Mouse (Mus musculus): ENCODE results near the gene Clpb.

The Clpb gene

DNA sequence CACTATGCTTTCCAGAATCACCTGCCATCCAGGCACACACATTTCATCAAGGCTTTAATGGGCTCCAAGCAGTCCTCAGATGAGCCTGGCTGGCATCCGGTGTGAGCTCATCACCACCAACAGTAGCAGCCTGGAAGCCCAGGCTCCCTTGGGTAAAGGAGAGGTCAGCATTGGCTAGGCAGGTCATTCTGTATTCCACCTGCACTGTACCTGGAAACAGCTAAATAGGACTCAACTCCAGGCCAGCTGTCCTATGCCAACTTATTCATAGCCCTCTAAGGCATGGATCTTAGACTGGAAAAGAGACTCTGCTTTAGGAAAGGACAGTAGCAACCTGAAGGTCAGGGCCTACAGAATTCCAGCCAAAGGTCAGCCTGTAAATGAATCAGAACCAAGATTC, 68.7 kb downstream of the Clpb start:
- DNase-seq = no peak

DNA sequence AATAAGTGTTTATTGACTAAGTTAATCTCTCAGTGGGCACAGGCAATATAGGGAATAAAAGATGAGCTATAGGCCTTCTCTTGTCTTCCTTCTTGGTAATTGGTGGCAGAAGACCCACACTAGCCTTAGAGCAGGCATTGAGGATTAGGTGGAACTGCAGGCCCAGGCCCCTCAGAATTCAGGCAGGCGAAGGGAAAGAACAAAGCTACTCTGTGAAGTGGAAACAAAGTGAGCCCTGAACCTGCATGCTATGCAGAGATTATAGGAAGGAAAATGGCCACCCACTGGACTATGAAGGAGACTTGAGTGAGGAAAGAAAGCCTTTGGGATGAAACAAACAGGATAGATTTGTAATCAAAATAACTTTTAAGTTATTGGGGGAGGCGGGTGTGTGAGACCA, 69.6 kb downstream of the Clpb start:
- DNase-seq = no peak

DNA sequence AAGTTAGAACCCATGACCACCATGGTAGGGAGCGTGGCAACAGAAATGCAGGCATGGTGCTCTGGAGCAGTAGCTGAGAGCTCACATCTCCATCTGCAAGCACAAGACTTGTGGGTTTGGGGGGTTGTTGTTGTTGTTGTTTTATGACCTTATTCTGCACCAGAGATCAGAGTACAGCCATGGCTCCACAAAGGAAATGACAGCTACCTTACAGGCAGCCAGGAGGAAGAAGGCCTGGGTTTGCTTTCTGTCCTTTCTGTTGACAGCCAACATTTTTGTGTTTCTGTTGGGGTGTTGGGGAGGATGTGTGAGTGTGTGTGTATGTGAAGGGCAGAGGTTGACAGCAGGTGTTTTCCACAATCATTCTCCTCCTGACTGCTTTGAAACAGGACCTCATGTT, 71.9 kb downstream of the Clpb start:
- DNase-seq = peak; percentile 21 to 39

DNA sequence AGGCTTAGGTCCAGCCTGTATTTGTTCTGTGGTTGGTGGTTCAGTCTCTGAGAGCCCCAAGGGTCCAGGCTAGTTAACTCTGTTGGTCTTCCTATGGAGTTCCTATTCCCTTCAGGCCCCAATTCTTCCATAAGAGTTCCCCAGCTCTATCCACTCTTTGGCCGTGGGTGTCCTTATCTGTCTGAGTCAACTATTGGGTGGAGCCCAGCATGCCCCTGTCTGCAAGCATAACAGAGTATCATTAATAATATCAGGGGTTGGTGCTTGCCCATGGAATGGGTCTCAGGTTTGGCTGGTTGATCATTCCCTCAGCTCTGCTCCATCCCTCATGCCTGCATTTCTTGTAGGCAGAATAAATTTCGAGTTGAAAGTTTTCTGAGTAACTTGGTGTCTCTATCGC, 74.3 kb downstream of the Clpb start:
- no peak for DNase-seq

DNA sequence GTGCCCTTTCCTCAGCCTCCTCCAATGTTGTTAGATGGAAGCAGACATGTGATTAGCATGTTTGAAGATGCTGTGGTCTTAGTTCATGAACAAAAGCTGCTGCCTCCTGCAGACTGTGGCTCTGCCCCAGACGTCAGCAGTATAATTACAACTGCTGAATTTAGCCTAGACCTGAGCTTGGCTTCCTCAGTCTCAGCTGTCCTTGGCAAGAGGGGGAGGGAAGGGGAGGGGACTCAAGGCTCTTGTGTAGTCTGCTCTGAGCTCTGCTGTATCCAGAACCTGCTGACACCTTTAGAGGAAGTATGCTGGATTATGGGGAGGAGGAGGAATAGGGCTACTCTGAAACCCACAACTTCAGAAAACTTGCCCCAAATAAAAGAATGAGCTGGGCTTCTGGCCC, 76.2 kb downstream of the Clpb start:
- no peak for DNase-seq

DNA sequence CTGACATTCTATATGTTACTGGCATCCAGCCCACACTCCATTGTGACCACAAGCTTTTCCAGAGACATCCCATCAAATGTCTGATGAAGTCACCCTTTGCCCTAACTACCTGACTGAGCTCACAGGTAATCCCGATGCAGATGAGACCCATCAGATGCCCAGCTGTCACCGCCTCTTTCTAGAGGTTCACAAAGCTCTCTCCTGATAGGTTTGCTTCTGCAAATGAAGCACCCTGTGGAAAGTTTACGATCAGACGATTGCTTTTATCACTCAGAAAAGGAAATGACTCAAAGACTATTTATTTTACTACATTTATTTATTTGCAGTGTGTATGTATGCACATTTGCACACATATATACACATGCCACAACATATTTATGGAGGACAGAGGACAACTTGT, 80.1 kb downstream of the Clpb start:
- no peak for DNase-seq

DNA sequence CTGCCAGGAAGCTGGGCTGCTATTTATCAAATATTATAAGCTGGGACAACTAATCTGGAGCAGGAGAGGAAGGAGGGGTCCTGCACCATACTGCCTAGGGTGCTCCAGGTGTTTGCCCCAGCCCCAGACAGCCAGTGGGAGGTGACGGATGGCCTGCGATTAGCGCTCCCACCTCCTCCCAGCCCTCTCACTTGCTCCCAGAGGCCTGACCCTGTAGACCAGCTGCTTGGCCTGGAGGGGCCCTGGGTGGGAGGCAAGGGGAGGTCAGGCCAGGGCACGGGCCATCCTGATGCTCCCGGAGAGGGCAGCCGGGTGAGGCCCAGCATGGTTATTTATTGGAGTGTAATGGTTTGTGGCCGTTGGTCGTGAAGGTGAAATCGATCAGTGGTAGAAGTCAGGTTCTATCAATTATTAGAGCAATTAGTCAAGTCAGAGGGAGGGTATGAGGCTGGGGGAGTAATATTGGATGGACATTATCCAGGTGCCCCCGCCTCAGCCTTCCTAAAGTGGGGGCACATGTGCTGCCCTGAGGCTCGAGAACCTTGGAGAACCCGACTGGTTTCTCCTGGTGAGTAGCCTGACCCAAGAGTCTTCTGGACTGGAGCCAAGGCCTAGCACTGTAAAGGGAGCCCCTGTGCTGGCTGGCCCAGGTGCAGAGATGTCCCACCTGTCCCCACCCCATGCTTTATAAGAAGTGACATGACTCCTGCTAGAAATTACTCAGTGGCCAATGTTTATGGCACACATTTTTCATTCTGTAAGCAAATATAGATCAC, 83.3 kb downstream of the Clpb start:
- no peak for DNase-seq

DNA sequence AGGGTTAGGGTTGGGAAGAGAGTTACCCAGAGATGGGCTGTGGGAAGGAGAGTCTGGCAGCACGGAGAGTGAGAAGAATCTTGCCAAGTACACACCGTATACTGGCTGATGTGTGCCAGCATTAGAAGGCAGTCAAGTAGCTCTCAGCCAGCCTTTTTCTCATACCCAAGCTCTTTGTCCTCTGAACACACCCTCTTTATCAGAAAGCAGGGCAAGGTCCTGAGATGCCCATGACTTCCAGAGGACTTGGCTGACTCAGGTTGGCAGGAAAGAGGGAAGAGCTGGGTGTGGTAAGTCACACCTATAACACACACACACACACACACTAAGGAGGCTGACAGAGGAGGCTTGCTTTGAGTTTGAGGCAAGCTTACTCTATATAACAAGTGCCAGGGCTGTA, 86.8 kb downstream of the Clpb start:
- no peak for DNase-seq

DNA sequence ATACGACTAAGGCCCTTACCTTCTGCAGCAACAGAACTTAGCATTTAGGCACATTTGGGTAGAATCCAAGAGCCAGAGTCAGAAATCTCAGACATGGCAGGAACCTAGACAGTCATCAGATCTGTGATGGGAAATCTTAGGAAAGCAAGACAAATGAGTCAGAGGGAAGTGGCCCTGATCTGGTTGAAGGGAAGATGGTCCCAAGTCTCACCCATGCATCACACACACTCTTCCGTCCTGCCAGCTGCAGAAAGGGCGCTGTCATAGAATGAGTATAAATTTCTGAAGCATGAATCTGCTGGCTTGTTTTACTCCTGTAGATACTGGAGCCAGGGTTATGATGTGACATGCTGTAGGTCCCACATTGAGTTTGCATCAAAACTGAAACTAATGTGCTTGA, 88.9 kb downstream of the Clpb start:
- DNase-seq = no peak

DNA sequence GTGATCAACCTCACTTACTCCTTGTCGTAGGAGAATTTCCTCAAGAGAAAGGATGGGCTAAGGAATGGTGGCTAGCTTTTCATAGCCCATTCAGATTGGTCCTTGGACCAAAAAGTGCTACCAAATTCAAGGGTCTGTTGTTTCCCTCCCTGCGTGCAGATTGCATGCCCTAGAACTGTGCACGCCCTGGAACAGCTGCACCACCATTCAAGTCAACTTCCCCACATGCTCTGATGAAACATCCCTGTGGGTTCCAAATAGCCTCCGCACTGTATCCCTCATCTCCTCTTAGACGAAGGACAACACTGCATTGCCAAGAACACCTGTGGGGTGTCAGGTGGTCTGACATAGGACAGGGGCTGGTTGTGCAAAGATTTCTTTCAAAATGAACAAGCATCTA, 90.1 kb downstream of the Clpb start:
- DNase-seq = no peak

DNA sequence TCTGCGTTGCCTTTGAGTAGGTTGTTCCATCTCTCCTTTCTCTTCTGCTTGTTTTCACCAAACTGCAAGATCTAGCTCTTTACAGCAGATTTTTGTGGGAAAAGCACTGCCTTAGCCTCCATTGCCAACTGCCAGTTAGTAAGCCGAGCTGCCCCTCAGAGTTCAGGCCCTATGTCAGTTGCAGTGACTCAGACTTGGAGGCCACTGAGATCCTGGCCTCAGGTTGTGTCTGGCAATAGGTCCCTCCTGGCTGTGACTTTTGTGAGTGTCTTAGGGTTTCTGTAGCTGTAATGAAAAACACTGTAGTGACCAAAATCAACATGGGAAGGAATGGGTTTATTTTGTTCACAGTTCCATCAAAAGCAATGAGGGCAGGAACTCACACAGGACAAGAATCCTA, 91.0 kb downstream of the Clpb start:
- DNase-seq = no peak

DNA sequence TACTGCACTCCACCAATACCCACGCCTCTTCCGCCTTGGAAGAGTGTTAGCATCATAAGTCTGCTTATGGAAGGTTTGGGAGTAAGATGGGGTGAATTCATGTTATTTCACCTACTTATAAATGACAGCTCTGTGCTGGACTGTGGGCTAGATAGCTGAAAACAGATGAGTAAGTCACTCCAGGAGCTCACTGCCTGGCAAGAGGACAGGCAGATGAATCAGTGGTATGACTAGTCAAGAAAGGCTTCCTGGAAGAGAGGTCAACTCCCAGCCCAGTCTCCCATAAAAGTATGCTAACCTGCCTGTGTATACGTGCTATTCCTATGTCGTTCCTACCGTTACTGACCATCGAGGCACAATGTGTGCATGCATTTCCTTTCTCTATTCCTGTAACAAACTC, 91.9 kb downstream of the Clpb start:
- DNase-seq = no peak

DNA sequence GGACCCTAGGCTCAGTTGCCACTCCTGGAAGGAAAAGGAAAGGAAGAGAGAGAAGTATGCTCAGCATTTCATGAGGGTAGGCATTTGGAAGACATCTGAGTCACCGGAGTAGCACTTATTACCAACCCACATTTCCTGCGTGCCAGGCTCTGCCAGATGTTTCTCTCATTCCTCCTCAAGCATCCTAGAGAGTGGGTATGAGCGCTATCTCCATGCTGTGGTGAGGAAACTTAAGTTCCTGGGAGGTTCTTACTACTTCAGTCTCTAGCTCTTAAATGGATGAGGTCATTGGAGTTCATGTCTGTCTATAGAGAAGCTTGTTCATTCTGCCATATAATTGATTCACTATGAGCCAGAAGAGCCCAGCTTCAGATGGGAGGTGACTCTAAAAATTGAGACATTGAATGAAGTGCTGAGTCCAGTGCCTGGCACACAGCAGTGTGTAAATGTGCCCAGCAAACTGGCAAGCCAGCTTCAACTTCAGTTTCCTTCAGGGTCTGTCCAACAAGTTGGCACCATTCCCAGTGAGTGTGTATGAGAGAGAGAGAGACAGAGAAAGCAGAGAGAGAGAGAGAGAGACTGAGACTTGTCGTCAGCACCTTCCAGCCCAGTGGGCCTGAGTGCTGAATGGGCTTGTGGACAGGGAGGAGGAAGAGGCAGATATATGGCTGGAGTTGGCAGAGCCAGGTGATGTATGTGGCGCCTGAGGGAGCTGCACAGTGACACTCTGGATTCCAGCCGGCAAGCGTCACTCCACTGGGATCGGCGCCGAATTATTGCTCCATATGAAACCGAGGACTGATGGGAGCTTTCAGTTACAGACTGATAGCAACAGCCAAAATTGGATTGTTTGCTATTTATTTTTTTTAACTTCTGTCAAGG, 98.7 kb downstream of the Clpb start:
- no peak for DNase-seq

DNA sequence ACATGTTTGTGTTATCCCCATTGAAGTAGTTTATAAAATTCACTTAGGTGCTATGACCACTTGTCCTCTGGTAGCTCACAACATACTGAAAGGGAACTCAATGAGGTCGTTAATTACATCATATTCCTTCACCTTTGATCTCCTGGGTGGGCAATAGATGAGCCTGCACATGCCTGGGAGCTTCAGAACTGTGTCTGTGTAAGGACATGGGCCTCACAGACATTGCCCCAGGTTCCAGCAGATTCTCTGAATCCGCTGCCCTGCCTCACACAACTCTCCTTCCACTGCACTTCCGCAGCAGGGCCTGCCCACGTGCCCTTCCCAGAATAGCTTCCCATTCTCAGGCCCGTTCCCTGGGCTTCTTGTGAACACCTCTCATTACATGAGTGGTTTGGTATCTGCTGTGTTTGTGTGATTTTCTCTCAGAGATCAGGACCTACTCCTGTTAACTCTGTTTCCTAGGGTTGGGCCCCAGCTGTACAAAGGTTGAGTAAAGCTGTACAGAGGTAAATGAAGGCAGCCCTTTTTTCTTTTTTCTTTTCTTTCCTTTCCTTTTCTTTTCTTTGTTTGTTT, 104.0 kb downstream of the Clpb start:
- DNase-seq = no peak

DNA sequence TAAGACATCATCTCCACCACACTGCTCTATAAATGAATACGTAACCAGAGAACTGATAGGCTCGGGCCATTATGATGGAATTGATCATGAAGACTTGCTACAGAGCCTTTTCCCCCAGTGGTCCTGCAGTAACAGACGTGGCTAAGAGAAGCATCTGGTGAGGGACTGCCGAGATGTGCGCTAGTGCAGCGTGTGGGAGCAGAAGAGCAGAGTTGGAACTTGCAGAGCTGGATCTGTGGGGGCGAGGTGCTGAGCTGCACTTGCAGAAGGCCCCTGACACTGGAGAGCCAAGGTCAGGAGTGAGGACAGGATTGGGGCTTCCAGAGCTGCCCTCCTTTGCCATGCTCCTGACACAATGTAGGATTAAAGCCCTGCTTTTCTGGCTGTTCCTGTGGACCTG, 106.6 kb downstream of the Clpb start:
- no peak for DNase-seq

DNA sequence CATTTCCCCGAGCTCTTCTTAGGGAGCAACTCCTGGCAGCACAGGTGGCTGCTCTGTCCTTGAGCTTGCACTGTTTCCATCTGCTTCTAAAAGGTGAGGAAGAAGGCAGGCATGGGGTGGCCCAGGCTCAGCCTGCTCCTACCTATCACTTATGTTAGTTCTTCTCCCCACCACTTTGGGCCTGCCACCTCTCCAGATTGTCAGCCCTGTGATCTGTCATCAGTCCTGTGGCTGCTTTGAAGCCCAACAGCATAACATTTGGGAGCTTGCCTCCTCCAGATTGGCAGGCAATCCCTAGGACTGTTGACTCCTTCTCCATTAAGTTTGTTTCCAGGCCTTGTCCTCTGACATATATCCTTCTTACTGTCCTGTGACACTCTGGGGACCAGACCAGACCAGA, 108.2 kb downstream of the Clpb start:
- DNase-seq = no peak

DNA sequence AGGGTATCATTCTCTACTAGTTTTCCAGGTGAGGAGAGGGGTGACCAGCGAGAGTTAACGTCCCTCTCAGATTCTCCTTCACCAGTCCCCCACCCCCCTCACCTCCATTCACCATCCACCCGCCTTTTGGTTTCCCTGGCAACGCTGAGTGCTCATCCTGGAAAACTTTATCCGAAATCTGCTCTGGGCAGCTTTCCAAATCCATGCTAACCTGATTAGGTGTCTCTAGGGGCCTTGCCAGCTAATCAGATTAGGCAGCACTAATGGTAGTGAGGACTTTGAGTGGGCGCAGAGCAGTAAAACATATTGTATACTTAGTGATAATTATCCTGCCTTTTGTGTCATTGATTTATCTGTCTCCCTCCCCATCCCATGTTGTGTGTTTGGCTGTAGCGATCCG, 109.3 kb downstream of the Clpb start:
- DNase-seq = no peak

DNA sequence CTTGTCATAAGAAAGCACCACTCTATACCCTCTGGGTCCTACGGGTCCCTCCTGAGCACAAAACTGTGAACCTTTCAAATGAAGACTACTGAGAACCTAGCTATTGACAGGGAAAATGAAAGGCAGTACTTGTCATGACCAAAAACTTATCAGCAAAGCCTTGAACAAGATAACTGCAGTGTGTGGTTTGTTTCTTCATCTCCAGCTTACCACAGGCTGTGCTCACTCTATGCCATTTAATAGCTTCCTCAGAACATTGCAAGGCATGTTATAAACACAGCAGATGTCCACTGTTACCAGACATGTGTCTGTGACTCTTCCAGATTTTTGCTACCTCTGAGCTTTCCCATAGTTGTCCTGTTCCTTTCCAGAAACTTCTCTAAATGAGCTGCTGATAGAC, 113.6 kb downstream of the Clpb start:
- DNase-seq = no peak

DNA sequence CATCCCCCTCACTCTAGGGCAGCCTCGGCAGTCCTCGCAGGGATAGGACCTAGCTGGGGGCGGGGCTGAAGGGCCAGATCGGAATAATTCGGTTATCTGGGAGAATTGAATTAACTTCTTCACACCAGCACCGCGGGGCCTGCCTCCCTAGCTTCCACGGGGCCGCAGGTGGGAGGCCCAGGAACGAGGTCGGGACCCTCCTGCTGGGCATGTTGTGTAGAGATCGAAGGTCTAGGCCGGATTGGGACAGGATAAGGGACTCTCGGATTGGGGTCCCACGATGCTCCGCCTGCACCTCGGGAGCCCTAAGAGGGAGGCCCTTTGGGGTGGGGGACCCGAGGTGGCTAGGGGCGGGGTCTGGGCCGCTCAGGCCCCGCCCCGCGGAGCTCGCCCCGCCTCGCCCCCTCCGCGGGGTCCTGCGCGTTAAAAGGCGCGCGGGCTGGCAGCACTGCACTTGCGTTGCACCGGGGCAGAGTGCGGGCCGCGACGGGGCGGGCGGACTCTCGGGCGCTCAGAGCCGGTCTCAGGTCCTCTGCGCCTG, 154.5 kb downstream of the Clpb start, which contains the start of gene Phox2a:
Gene Phox2a (plus strand): TSS at position 453 of the 541 bp plus-strand sequence.
- DNase-seq = no peak

DNA sequence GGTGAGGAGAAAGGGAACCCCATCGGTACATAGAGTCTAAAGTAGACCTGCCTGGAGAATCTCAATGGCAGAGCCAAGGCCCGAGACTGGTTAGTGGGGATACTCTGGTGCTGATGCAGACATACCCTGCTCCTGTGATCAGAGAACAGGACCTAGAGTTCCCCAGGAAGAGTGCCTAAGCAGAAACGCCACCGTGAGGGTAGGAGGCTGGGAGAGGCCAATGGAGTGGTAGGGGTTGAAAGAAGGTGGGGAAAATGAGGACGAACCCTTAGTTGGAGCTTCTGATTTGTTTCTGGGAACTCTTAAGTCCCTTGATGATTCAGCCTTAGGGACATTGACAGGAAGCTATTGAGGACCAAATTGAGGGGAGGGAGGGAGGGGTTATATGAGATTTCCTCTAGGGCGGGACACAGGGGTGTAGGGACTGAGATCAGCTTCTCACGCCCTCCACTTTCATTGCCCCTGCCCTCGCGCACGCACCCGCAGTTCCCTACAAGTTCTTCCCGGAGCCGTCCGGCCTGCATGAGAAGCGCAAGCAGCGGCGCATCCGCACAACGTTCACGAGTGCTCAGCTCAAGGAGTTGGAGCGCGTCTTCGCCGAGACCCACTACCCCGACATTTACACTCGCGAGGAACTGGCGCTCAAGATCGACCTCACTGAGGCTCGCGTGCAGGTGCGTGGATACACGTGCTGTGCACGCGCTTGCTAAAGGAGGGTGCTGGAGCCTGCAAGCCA, 157.0 kb downstream of the Clpb start:
- no peak for DNase-seq

DNA sequence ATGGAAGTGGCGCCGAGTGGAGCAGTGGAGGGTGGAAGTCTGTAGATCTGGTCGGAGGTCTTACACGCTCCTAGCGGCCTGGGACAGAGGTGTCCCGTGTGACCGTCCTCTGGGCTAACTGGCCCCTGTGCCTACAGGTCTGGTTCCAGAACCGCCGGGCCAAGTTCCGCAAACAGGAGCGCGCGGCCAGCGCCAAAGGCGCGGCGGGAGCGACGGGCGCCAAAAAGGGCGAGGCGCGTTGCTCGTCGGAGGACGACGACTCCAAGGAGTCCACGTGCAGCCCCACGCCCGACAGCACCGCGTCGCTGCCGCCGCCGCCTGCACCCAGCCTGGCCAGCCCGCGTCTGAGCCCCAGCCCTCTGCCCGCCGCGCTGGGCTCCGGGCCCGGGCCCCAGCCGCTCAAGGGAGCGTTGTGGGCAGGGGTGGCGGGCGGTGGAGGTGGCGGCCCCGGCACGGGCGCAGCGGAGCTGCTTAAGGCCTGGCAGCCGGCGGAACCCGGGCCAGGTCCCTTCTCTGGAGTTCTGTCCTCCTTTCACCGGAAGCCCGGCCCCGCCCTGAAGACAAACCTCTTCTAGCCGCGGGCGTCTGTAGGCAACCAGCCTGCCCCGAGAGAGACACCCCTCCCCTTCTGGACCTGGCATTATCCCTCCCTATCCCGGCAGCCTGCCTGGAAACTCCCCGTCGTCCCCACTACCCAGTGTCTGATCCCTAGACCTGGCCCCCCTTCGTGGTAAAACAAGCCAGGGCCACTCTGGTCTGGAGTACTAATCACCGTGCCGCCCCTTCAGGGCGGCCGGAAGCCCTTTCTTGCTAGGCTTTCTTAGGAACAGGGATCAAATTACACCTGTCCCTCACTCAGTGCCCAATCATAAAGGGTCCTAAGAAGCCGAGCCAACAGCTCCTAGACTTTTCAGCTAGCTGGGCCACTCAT, 158.4 kb downstream of the Clpb start:
- DNase-seq = peak in 1 of 2 experiments; percentile 31
